Mouse (Mus musculus) cerebellum, adult 2 months (tissue): ENCODE data around the gene Cradd. TPM values are rescaled to one million over a fixed set of nuclear protein-coding genes. Genes with fewer than 3 reads are reported as not detected.
A peak's percentile ranks its signal among the peaks of the same experiment; 100 is the strongest.

Experiments
- DNase-seq, 2 experiments: peaks; one replicate each; pipeline ENCODE4 v3.0.0; 2021
- H3K27ac ChIP-seq: fragments of 200-500 bp; 2 replicates; pipeline ENCODE4 v1.5.1; 2012; ENCODE audit warnings: low read length, control low read depth, inconsistent platforms; ENCODE audit not compliant: insufficient read depth
- H3K27me3 ChIP-seq: fragments of 200-500 bp; 2 replicates; pipeline ENCODE4 v1.6.1; 2012; ENCODE audit warnings: inconsistent platforms, mild to moderate bottlenecking, low read length, moderate library complexity; ENCODE audit not compliant: control insufficient read depth, insufficient read depth
- H3K4me1 ChIP-seq: fragments of 200-500 bp; 2 replicates; pipeline ENCODE4 v1.6.1; 2011; ENCODE audit warnings: low read length; ENCODE audit not compliant: control insufficient read depth, insufficient read depth
- H3K4me3 ChIP-seq: fragments of 200-500 bp; replicated peaks from 2 replicates; pipeline ENCODE3; 2011; ENCODE audit warnings: mild to moderate bottlenecking, low read depth, low read length, control low read depth; ENCODE audit not compliant: insufficient read depth
- CTCF ChIP-seq: fragments of 200-500 bp; IDR thresholded peaks from 2 replicates; pipeline ENCODE4 v1.5.1; 2011; ENCODE audit warnings: low read depth, mild to moderate bottlenecking, control low read depth, low read length, moderate library complexity, borderline replicate concordance; ENCODE audit not compliant: insufficient read depth
- POLR2A ChIP-seq: fragments of 200-500 bp; IDR thresholded peaks from 2 replicates; pipeline ENCODE4 v1.6.1; 2011; ENCODE audit warnings: low read length, control low read depth, borderline replicate concordance; ENCODE audit not compliant: insufficient read depth
- WGBS: fragments of 180-500 bp; shearing (Covaris S2); methylation state at CpG from one replicate; pipeline ENCODE4 v1.1.7; 2018; 5-methylcytosine and 5-hydroxymethylcytosine counted together
- polyA plus RNA-seq: library from polyadenylated mRNA; depleted of rRNA; stranded (reverse); fragments of >200 nt; gene quantifications from 2 replicates; pipeline ENCODE4 v1.2.3, GENCODE M21; 2012

The Cradd gene
- polyA plus RNA-seq, 1 experiment: 11.7 TPM

DNA sequence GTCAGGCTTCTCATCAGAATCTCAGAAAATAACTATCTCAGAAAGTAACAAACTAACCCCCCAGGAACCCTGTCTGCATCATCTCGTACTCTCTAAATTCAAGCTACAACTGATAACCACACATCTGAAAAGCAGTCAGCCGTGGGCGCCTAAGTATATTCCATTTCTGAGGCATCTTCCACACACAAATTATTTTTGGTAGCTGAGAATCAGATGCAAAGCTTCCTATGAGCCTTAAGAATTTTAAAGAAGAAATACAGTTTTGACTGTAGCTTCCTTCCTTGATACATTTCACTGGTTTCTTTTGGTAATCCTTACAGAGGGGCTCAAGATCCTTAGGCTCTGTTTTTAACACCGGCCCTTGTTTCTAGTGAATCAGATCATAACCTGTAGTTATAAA is 58.4 kb downstream of the Cradd start:
- H3K4me1 ChIP-seq: 0 out of 2 replicates have a peak, but pooled peaks cover 2% of the 10 kb centered on the region
- H3K4me3 ChIP-seq: no peak overlapping the region
- DNase-seq: no peak
- TF ChIP-seq CTCF (no peak), POLR2A (no peak)
- H3K27ac ChIP-seq: no peak overlapping the region
- 94% methylated on average over 4 of the region's 4 CpGs for WGBS
- no peaks in the 10 kb centered on the region for H3K27me3 ChIP-seq

DNA sequence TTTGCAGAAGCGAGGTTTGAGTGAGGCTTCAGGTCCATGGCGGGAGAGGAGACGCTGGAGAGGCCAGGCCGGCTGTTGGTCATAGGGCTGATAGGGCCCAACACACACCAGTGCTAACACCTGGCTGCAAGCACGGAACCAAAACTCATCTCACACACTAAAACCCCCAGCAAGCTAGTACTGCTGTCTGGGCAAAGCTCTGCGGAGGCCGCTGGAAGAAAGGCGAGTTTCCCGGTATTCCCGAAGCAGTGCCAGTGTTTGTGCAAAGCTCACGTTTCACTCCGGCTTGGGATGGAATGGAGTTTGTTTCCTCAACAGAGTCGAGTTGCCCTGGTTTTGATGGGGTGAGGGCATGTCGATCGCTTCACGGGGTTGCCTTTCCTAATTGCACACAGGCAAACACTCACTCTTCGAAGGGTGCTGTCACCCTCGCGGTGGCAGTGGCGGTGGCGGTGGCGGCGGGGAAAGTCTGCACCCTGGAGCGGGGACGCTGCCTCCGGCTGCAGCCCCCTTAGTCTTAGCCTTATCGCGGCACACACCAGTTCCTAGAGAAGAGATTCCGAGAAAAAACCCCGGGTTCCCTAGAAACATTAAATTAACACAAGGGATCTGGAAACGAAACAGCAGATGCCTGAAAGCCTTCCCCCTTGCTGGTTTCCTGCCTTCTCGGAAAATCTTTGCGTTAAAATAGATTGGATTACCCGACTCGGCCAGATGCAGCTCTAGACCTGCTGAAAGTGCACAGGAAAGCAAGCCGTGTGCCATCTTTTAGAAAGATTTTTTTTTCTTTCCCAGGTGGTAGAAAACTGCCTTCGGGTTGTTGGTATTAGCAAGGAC is 59.2 kb downstream of the Cradd start:
- DNase-seq: peak; percentile 17 to 47
- Histone ChIP-seq H3K4me3 (peak overlapping the region; percentile 41), H3K4me1 (0 out of 2 replicates have a peak, but pooled peaks cover 4% of the 10 kb centered on the region), H3K27ac (no peak overlapping the region), H3K27me3 (no peaks in the 10 kb centered on the region)
- no peak for TF ChIP-seq CTCF
- no peak for TF ChIP-seq POLR2A
- WGBS: 25% methylated on average over 37 of the region's 37 CpGs

DNA sequence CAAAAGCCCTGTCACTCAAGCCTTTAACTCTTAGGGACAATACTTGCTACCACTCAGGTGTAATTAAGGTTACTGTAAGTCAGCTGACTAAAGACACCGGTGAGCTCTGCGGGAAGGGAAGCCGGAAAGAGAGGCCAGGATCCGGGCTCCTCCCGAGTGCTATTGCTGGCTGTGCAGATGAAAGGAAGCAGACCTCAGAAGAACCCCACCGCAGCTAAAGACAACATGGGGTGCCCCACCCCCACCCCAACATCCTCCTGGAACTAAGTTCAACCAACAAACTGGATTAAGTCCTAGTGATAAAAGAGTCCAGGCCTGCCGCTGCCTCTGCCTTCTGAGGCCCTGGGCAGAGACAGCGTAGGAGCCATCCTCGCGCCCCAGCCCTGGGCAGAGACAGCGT is 61.5 kb downstream of the Cradd start:
- H3K4me3 ChIP-seq: no peak overlapping the region
- H3K27me3 ChIP-seq: no peaks in the 10 kb centered on the region
- no peak overlapping the region for H3K27ac ChIP-seq
- peak in 1 of 2 experiments; percentile 19 for DNase-seq
- WGBS: 82% methylated on average over 11 of the region's 11 CpGs
- 0 out of 2 replicates have a peak, but pooled peaks cover 4% of the 10 kb centered on the region for H3K4me1 ChIP-seq
- TF ChIP-seq POLR2A: no peak
- TF ChIP-seq CTCF: no peak

DNA sequence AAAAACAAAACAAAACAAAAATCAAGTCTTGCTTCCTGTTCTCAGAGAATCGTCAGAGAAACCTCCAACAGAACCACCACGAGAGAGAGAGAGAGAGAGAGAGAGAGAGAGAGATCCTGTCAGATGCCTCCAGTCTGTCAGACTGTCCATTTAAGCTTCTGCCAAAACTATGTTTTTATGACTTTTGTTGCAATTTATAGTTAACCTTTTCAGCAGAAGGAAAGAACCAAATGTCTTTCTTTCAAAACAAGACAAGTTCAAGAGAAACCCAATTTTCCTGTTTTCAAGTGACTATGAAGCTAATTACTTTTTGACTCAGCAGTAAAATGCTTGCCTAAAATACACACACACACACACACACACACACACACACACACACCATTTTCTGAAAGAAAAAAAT is 62.7 kb downstream of the Cradd start:
- Histone ChIP-seq H3K27me3 (no peaks in the 10 kb centered on the region), H3K4me3 (no peak overlapping the region), H3K27ac (no peak overlapping the region), H3K4me1 (0 out of 2 replicates have a peak, but pooled peaks cover 4% of the 10 kb centered on the region)
- WGBS: 87% methylated on average over 2 of the region's 2 CpGs
- no peak for DNase-seq
- TF ChIP-seq CTCF (no peak), POLR2A (no peak)

DNA sequence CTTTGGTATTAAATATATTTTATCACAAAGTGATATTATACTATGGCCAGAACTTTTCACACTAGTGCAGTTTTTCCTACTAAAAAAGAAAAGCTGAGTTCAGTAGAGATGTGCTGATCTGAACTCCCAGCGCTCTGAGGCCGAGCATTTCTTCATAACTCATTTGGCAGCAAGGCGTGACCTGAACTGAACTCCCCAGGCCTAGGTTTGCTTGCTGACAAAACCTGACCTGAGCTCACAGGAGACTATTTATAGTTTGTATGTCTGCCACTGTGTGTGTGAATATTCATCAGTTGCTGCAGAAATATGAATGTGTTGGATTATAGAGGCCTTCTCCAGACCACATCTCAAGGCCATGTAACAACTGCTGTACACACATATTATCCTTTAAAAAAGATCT is 63.5 kb downstream of the Cradd start:
- H3K27ac ChIP-seq: no peak overlapping the region
- 0 out of 2 replicates have a peak, but pooled peaks cover 4% of the 10 kb centered on the region for H3K4me1 ChIP-seq
- no peaks in the 10 kb centered on the region for H3K27me3 ChIP-seq
- DNase-seq: no peak
- TF ChIP-seq CTCF (no peak), POLR2A (no peak)
- 78% methylated on average over 3 of the region's 3 CpGs for WGBS
- no peak overlapping the region for H3K4me3 ChIP-seq

DNA sequence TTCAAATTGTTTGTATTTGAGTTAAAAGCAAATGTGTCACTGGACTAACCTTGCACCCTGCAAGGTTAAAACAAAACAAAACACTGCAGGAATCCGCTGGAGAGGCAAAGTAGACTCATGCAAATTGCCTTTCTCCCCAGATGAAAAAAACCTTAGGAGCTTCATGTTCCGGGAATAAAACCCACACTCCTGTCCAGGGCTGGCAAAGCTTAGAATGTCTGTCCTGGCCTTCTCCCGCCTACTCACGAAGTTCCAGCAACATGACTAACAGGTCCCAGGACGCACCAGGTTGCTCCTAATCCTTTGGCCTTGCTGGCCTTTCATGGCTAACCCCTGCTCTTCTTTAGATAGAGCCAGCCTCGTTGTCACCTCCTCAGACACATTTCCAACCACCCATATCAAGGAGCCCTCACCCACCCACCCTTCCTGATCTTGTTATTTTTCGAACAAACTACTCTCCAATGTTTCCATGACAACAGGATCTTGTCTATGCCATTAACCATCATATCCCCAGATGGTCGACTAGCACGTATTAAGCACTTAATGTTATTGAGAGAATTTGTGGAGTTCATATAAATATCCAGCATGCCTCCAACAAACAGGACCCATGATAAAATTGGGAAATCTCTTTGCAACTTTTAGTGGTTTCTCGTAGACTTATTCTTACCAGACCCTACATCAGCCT is 65.3 kb downstream of the Cradd start:
- H3K27me3 ChIP-seq: no peaks in the 10 kb centered on the region
- 70% methylated on average over 10 of the region's 10 CpGs for WGBS
- TF ChIP-seq POLR2A (no peak), CTCF (no peak)
- no peak for DNase-seq
- H3K4me1 ChIP-seq: 0 out of 2 replicates have a peak, but pooled peaks cover 4% of the 10 kb centered on the region
- H3K27ac ChIP-seq: no peak overlapping the region
- no peak overlapping the region for H3K4me3 ChIP-seq

DNA sequence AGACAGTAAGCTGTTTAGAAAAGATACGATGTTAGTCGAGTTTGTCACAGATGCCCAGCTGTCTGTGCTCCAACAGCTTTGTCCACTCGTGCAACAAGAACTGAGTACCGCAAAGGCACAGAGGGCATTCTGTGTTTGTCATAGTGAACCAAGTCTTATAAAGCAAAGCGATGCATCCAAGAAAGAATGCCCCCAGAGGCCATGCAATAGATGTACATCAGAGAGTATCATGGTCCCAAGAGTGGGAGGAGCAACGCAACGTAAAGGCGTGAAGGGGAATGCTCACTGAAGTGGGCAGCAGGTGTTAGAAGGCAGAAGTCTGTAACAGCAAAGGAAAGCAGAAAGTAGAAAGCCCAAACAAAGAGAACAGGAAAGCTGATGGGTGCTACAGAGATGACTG is 66.0 kb downstream of the Cradd start:
- Histone ChIP-seq H3K4me1 (0 out of 2 replicates have a peak, but pooled peaks cover 4% of the 10 kb centered on the region), H3K27ac (no peak overlapping the region), H3K27me3 (no peaks in the 10 kb centered on the region), H3K4me3 (no peak overlapping the region)
- TF ChIP-seq POLR2A: no peak
- no peak for DNase-seq
- 47% methylated on average over 8 of the region's 8 CpGs for WGBS

DNA sequence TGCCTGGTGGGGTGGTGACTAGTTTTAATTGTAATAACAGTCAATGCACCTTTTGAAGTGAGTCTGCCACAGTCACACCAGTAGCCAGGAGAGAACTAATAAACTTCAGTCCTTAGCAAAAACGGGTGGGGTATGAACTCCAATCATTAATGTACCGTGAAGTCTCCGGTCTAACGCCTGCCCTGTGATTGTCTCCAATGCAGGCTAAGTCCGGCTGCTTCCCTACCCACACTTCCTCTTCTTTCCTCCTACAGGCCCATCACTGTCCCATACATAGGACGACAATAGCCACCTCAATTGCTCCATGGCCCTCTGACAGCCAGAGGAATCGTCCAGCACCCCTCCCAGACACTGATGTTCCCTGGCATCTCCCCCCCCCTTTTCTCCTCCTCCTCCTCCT is 67.8 kb downstream of the Cradd start:
- TF ChIP-seq POLR2A: no peak
- TF ChIP-seq CTCF: no peak
- Histone ChIP-seq H3K27me3 (no peaks in the 10 kb centered on the region), H3K4me3 (no peak overlapping the region), H3K4me1 (0 out of 2 replicates have a peak, but pooled peaks cover 4% of the 10 kb centered on the region), H3K27ac (no peak overlapping the region)
- no peak for DNase-seq
- WGBS: 81% methylated on average over 7 of the region's 7 CpGs
